Mouse (Mus musculus): ENCODE data around the gene Apol6. TPM values are rescaled to one million over a fixed set of nuclear protein-coding genes. Genes with fewer than 3 reads are reported as not detected.

The Apol6 gene
- polyA plus RNA-seq, 1 experiment = 5.2 TPM

DNA sequence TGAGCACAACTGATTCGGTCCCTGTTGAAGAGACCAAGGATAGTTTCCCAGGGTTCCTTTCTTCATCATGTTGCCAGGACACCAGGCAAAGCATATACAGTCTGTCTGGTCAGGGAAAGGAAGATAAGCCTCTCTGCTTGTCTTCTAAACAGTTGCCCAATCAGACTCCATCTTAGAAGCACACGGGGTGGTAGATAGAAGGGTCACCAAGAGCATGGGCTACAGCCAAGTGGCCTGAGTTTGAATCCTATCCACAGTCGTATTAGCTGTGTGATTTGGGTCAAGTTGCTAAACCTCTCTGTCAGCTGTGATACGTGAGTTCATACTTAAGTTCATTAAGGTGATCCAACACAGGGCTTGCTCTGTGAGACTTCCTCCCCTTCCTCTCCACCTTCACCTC is 24.4 kb upstream of the Apol6 start:
- 94% methylated on average over 4 of the region's 4 CpGs for WGBS
- H3K36me3 ChIP-seq (ENCODE audit: control insufficient read depth, insufficient read depth, low read length) = no peaks in the 10 kb centered on the region
- H3K4me1 ChIP-seq (replicated peaks; ENCODE audit: control insufficient read depth, insufficient read depth, low read length) = no peaks in the 10 kb centered on the region
- no peaks in the 10 kb centered on the region for H3K27me3 ChIP-seq (ENCODE audit: control insufficient read depth, insufficient read depth, low read length)
- TF ChIP-seq CTCF (IDR thresholded peaks at IDR 0.05; ENCODE audit: borderline replicate concordance, control insufficient read depth, extremely low read depth, insufficient read depth, low read length, poor library complexity) (no peak), POLR2A (IDR thresholded peaks at IDR 0.05; ENCODE audit: control insufficient read depth, extremely low read depth, insufficient read depth, low read length, poor library complexity) (no peak)
- H3K4me3 ChIP-seq (ENCODE audit: control insufficient read depth, insufficient read depth, low read length) = no peak overlapping the region
- no peak for DNase-seq
- H3K27ac ChIP-seq (ENCODE audit: control insufficient read depth, insufficient read depth, low read length) = no peak overlapping the region

DNA sequence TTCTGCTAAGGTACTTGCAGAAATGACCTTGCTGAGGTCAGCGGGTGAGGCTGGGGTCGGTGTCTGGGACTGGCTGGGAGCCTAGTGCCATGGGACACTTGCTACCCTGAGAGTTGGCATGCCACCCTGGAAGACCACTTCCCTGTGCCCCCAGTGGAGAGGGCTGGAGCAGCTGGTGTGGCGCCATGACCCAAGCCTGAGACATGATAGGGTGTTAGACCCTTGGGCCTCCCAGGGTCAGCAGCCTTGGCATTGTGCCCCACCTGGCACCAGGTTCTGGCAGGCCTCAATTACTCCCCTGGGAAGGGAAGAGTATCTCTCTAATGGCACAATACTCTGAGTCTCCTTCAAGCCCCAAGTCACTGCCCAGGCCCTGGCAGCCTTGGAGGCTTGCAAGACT is 23.5 kb upstream of the Apol6 start:
- WGBS = 95% methylated on average over 3 of the region's 3 CpGs
- no peaks in the 10 kb centered on the region for H3K36me3 ChIP-seq (ENCODE audit: control insufficient read depth, insufficient read depth, low read length)
- H3K4me3 ChIP-seq (ENCODE audit: control insufficient read depth, insufficient read depth, low read length) = no peak overlapping the region
- H3K27ac ChIP-seq (ENCODE audit: control insufficient read depth, insufficient read depth, low read length) = no peak overlapping the region
- no peaks in the 10 kb centered on the region for H3K27me3 ChIP-seq (ENCODE audit: control insufficient read depth, insufficient read depth, low read length)
- no peaks in the 10 kb centered on the region for H3K4me1 ChIP-seq (replicated peaks; ENCODE audit: control insufficient read depth, insufficient read depth, low read length)
- TF ChIP-seq CTCF (IDR thresholded peaks at IDR 0.05; ENCODE audit: borderline replicate concordance, control insufficient read depth, extremely low read depth, insufficient read depth, low read length, poor library complexity) (no peak), POLR2A (IDR thresholded peaks at IDR 0.05; ENCODE audit: control insufficient read depth, extremely low read depth, insufficient read depth, low read length, poor library complexity) (no peak)
- DNase-seq = no peak

DNA sequence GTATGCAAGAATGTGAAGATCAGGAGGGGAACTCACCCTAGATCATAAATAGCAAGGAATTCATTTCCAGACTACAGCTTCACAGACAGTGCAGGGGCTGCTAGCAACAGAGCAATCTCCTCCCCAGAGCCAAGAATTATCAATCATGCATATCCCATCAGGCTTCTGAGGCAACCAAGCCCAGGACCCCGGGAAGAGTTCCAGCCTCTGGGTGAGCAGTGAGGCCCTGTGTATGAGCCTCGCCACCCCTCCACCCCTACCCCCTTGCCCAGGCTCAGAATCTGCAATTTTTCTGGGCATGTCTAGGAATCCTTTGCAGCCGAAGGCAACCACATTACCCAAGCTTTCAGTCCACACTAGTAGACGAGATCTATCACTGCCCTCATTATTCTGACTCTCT is 22.7 kb upstream of the Apol6 start:
- Histone ChIP-seq H3K4me3 (ENCODE audit: control insufficient read depth, insufficient read depth, low read length) (no peak overlapping the region), H3K27ac (ENCODE audit: control insufficient read depth, insufficient read depth, low read length) (no peak overlapping the region)
- DNase-seq = no peak

DNA sequence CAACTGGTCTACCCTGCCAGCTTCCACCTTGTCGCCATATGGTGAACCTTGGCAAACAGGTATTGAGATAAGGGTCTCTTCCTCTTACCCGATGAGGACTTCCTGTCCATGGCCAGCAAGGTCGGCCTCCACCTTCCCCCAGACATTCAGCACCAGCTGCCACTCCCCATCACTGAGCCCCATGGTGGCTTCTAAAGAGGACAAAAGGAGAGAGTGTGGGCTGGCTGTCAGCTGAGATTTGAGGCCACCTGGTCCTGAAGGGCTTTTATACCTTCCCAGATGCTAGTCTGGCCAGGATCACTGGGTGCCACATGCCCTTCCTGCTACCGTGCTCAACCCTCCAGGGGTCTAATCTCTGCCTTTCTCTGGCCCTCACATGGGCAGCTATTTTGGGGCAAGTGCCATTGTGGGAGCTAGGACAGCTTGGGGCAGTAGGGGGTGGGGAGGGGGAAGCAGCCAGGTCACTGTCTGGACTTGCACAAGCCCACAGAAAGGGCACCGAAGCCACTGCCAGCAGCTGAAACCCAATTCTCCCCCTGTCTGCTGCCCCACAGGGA is 22.1 kb upstream of the Apol6 start:
- 50% methylated on average over 5 of the region's 5 CpGs for WGBS
- H3K27ac ChIP-seq (ENCODE audit: control insufficient read depth, insufficient read depth, low read length) = no peak overlapping the region
- TF ChIP-seq CTCF (IDR thresholded peaks at IDR 0.05; ENCODE audit: borderline replicate concordance, control insufficient read depth, extremely low read depth, insufficient read depth, low read length, poor library complexity) (no peak), POLR2A (IDR thresholded peaks at IDR 0.05; ENCODE audit: control insufficient read depth, extremely low read depth, insufficient read depth, low read length, poor library complexity) (no peak)
- no peaks in the 10 kb centered on the region for H3K27me3 ChIP-seq (ENCODE audit: control insufficient read depth, insufficient read depth, low read length)
- H3K4me1 ChIP-seq (replicated peaks; ENCODE audit: control insufficient read depth, insufficient read depth, low read length) = no peaks in the 10 kb centered on the region
- no peak overlapping the region for H3K4me3 ChIP-seq (ENCODE audit: control insufficient read depth, insufficient read depth, low read length)
- no peak for DNase-seq
- H3K36me3 ChIP-seq (ENCODE audit: control insufficient read depth, insufficient read depth, low read length) = no peaks in the 10 kb centered on the region

More for the DNA sequence above, 22.7 kb upstream of the Apol6 start:
- TF ChIP-seq POLR2A (IDR thresholded peaks at IDR 0.05; ENCODE audit: control insufficient read depth, extremely low read depth, insufficient read depth, low read length, poor library complexity) (no peak), CTCF (IDR thresholded peaks at IDR 0.05; ENCODE audit: borderline replicate concordance, control insufficient read depth, extremely low read depth, insufficient read depth, low read length, poor library complexity) (no peak)
- no peaks in the 10 kb centered on the region for H3K4me1 ChIP-seq (replicated peaks; ENCODE audit: control insufficient read depth, insufficient read depth, low read length)
- H3K27me3 ChIP-seq (ENCODE audit: control insufficient read depth, insufficient read depth, low read length) = no peaks in the 10 kb centered on the region
- WGBS = 94% methylated on average over 4 of the region's 4 CpGs
- H3K36me3 ChIP-seq (ENCODE audit: control insufficient read depth, insufficient read depth, low read length) = no peaks in the 10 kb centered on the region

DNA sequence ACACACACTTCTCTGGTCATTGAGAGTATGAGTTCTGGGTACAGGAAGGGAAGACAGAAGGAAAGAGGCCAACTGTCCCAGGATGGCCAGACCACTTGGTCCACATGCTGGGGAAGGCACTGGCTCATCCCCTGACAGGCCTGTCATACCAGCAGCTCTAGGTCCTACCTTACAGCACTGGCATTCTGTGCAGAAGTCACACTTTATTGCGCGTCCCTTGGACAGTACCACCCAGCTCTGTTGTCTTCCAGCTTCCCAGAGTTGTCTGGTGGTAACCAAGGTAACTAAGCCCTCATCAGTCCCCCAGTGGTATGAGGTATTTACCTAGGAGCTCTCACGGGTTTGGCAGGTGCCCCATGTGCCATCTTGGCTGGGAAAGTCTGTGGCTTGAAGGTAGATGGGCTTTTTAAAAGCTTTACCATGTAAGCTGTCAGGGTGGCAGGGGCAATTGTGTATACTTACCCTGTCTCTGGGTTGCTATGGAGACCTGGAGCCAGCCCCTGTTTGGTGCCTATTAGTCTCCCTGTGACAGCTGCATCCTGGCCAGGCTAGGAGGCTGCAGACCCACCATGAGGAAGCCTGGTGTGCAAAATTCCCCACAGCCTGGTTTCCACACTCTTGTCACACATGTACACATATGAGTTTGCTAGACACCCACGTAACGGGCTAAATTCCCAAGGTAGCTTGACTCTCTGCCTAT is 18.5 kb upstream of the Apol6 start:
- Histone ChIP-seq H3K4me3 (ENCODE audit: control insufficient read depth, insufficient read depth, low read length) (no peak overlapping the region), H3K36me3 (ENCODE audit: control insufficient read depth, insufficient read depth, low read length) (no peaks in the 10 kb centered on the region), H3K27me3 (ENCODE audit: control insufficient read depth, insufficient read depth, low read length) (no peaks in the 10 kb centered on the region), H3K27ac (ENCODE audit: control insufficient read depth, insufficient read depth, low read length) (no peak overlapping the region), H3K4me1 (replicated peaks; ENCODE audit: control insufficient read depth, insufficient read depth, low read length) (no peaks in the 10 kb centered on the region)
- TF ChIP-seq POLR2A (IDR thresholded peaks at IDR 0.05; ENCODE audit: control insufficient read depth, extremely low read depth, insufficient read depth, low read length, poor library complexity) (no peak), CTCF (IDR thresholded peaks at IDR 0.05; ENCODE audit: borderline replicate concordance, control insufficient read depth, extremely low read depth, insufficient read depth, low read length, poor library complexity) (no peak)
- DNase-seq = no peak
- 83% methylated on average over 5 of the region's 5 CpGs for WGBS

DNA sequence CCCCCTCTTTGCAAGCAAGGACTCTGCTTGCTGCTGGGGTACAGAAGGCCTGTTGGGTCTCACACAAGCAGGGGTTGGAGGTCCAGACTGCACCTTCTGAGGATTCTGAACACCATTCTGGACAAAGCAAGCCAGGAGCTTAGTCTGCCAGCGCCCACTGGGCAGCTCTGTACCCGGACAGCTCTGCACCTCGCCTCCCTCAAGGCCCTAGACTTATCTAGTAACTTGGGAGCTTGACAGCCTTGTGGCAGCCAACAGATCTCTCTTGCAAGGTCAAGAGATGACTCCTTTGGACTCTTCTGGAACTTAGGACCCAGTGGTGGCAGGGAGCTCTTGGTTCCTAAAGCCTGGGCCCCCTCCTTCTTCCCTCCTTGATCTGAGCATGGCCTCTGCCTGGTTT is 17.4 kb upstream of the Apol6 start:
- no peak for TF ChIP-seq POLR2A (IDR thresholded peaks at IDR 0.05; ENCODE audit: control insufficient read depth, extremely low read depth, insufficient read depth, low read length, poor library complexity)
- TF ChIP-seq CTCF (IDR thresholded peaks at IDR 0.05; ENCODE audit: borderline replicate concordance, control insufficient read depth, extremely low read depth, insufficient read depth, low read length, poor library complexity) = no peak
- WGBS = 88% methylated on average over 3 of the region's 3 CpGs
- H3K27me3 ChIP-seq (ENCODE audit: control insufficient read depth, insufficient read depth, low read length) = no peaks in the 10 kb centered on the region
- no peak for DNase-seq
- no peaks in the 10 kb centered on the region for H3K4me1 ChIP-seq (replicated peaks; ENCODE audit: control insufficient read depth, insufficient read depth, low read length)
- H3K36me3 ChIP-seq (ENCODE audit: control insufficient read depth, insufficient read depth, low read length) = no peaks in the 10 kb centered on the region
- H3K4me3 ChIP-seq (ENCODE audit: control insufficient read depth, insufficient read depth, low read length) = no peak overlapping the region
- H3K27ac ChIP-seq (ENCODE audit: control insufficient read depth, insufficient read depth, low read length) = no peak overlapping the region

Data from thymus, adult 2 months (tissue).